Mouse (Mus musculus): ENCODE data around the gene Olfr541. TPM values are rescaled to one million over a fixed set of nuclear protein-coding genes. Genes with fewer than 3 reads are reported as not detected.

The Olfr541 gene
- not detected in 2 replicates for polyA plus RNA-seq (2012; rRNA removed; ENCODE audit: low replicate concordance)

GRCm38 (mm10) chr7:140696967-140697366 is at the start of gene Olfr541:
Olfr541 (plus strand) TSS chr7:140697267.

GRCm38 (mm10) chr7:140659630-140660029 is 37.4 kb upstream of the Olfr541 start, which contains the start of gene Olfr539:
Olfr539 (plus strand) TSS chr7:140659930.

GRCm38 (mm10) chr7:140681651-140682050 is 15.4 kb upstream of the Olfr541 start, which contains the start of gene Olfr45:
Olfr45 (plus strand) TSS chr7:140681951.

Other genes with a start within 250 kb of the Olfr541 start
- not detected in 2 replicates for gene Olfr533, start 233.9 kb upstream of the Olfr541 start, polyA plus RNA-seq (2012; rRNA removed; ENCODE audit: low replicate concordance)
- gene Olfr535, start 213.1 kb upstream of the Olfr541 start, polyA plus RNA-seq (2012; rRNA removed; ENCODE audit: low replicate concordance), result not detected in 2 replicates
- gene Olfr536, start 189.9 kb upstream of the Olfr541 start, polyA plus RNA-seq (2012; rRNA removed; ENCODE audit: low replicate concordance), result not detected in 2 replicates
- not detected in 2 replicates for gene Olfr538, start 129.4 kb upstream of the Olfr541 start, polyA plus RNA-seq (2012; rRNA removed; ENCODE audit: low replicate concordance)
- not detected in 2 replicates for gene Olfr46, start 96.0 kb upstream of the Olfr541 start, polyA plus RNA-seq (2012; rRNA removed; ENCODE audit: low replicate concordance)
- not detected in 2 replicates for gene Olfr61, start 68.3 kb upstream of the Olfr541 start, polyA plus RNA-seq (2012; rRNA removed; ENCODE audit: low replicate concordance)
- not detected in 2 replicates for gene Olfr53, start 50.8 kb upstream of the Olfr541 start, polyA plus RNA-seq (2012; rRNA removed; ENCODE audit: low replicate concordance)
- not detected in 2 replicates for gene Olfr539, start 37.3 kb upstream of the Olfr541 start, polyA plus RNA-seq (2012; rRNA removed; ENCODE audit: low replicate concordance)
- not detected in 2 replicates for gene Olfr45, start 15.3 kb upstream of the Olfr541 start, polyA plus RNA-seq (2012; rRNA removed; ENCODE audit: low replicate concordance)
- gene Cyp2e1, start 66.5 kb downstream of the Olfr541 start, polyA plus RNA-seq (2012; rRNA removed; ENCODE audit: low replicate concordance), result 0.25 and 0.65 TPM in 2 replicates
- not detected in 2 replicates for gene Syce1, start 90.6 kb downstream of the Olfr541 start, polyA plus RNA-seq (2012; rRNA removed; ENCODE audit: low replicate concordance)
- 0.02 TPM in 1 of 2 replicates, not detected in the other for gene Zfp941, start 124.9 kb downstream of the Olfr541 start, polyA plus RNA-seq (2012; rRNA removed; ENCODE audit: low replicate concordance)
- gene Urah, start 137.8 kb downstream of the Olfr541 start, polyA plus RNA-seq (2012; rRNA removed; ENCODE audit: low replicate concordance), result 70.0 and 92.2 TPM in 2 replicates
- gene Scgb1c1, start 148.3 kb downstream of the Olfr541 start, polyA plus RNA-seq (2012; rRNA removed; ENCODE audit: low replicate concordance), result not detected in 2 replicates
- not detected in 2 replicates for gene Odf3, start 150.5 kb downstream of the Olfr541 start, polyA plus RNA-seq (2012; rRNA removed; ENCODE audit: low replicate concordance)
- gene Gm45785, start 159.1 kb downstream of the Olfr541 start, polyA plus RNA-seq (2012; rRNA removed; ENCODE audit: low replicate concordance), result not detected in 2 replicates
- gene Ric8a, start 159.7 kb downstream of the Olfr541 start, polyA plus RNA-seq (2012; rRNA removed; ENCODE audit: low replicate concordance), result 66.8 and 79.2 TPM in 2 replicates
- 11.4 and 14.3 TPM in 2 replicates for gene Bet1l, start 160.3 kb downstream of the Olfr541 start, polyA plus RNA-seq (2012; rRNA removed; ENCODE audit: low replicate concordance)
- 44.5 and 51.9 TPM in 2 replicates for gene Psmd13, start 184.7 kb downstream of the Olfr541 start, polyA plus RNA-seq (2012; rRNA removed; ENCODE audit: low replicate concordance)
- gene Sirt3, start 185.0 kb downstream of the Olfr541 start, polyA plus RNA-seq (2012; rRNA removed; ENCODE audit: low replicate concordance), result 23.5 and 27.7 TPM in 2 replicates
- gene Cox8b, start 203.2 kb downstream of the Olfr541 start, polyA plus RNA-seq (2012; rRNA removed; ENCODE audit: low replicate concordance), result 3.8 and 7.2 TPM in 2 replicates
- gene Nlrp6, start 223.6 kb downstream of the Olfr541 start, polyA plus RNA-seq (2012; rRNA removed; ENCODE audit: low replicate concordance), result 71.9 and 89.3 TPM in 2 replicates
- 17.9 and 19.5 TPM in 2 replicates for gene Pgghg, start 244.1 kb downstream of the Olfr541 start, polyA plus RNA-seq (2012; rRNA removed; ENCODE audit: low replicate concordance)